Mouse (Mus musculus) hindbrain, embryonic 11.5 days (tissue): Measurements from ENCODE around the gene Kcnn3. TPM values are rescaled to one million over a fixed set of nuclear protein-coding genes. Genes with fewer than 3 reads are reported as not detected.

Experiments
- ATAC-seq: fragments of 200-750 bp; cut with Nextera tagmentation; 2 replicates; pipeline ENCODE4 v1.8.0; 2017; ENCODE audit warnings: mild to moderate bottlenecking, moderate TSS enrichment, moderate library complexity; ENCODE audit not compliant: low FRiP score
- DNase-seq: peaks from one replicate; pipeline ENCODE4 v3.0.0-alpha.2; 2015; ENCODE audit warnings: low spot score
- H3K27ac ChIP-seq: fragments of 300-500 bp; sonication (generic); 2 replicates; pipeline ENCODE4 v1.5.1; 2014; ENCODE audit warnings: mild to moderate bottlenecking, low read depth, low read length
- H3K27me3 ChIP-seq: fragments of 300-500 bp; sonication (generic); 2 replicates; pipeline ENCODE4 v1.6.1; 2014; ENCODE audit warnings: mild to moderate bottlenecking, low read length, moderate library complexity, mixed read lengths; ENCODE audit not compliant: control insufficient read depth, insufficient read depth
- H3K36me3 ChIP-seq: fragments of 300-500 bp; sonication (generic); 2 replicates; pipeline ENCODE4 v1.6.1; 2014; ENCODE audit warnings: mild to moderate bottlenecking, low read length, moderate library complexity, mixed read lengths; ENCODE audit not compliant: control insufficient read depth, insufficient read depth
- H3K4me1 ChIP-seq: fragments of 300-500 bp; sonication (generic); replicated peaks from 2 replicates; pipeline ENCODE4 v1.6.1; 2014; ENCODE audit warnings: low read length, mixed read lengths; ENCODE audit not compliant: control insufficient read depth, insufficient read depth
- H3K4me2 ChIP-seq: fragments of 300-500 bp; sonication (generic); replicated peaks from 2 replicates; pipeline ENCODE4 v1.6.1; 2014; ENCODE audit warnings: mild to moderate bottlenecking, low read depth, low read length
- H3K4me3 ChIP-seq: fragments of 300-500 bp; sonication (generic); 2 replicates; pipeline ENCODE4 v1.5.1; 2014; ENCODE audit warnings: low read depth, low read length
- H3K9ac ChIP-seq: fragments of 300-500 bp; sonication (generic); 2 replicates; pipeline ENCODE4 v1.6.1; 2014; ENCODE audit warnings: low read depth, low read length
- H3K9me3 ChIP-seq: fragments of 300-500 bp; sonication (generic); 2 replicates; pipeline ENCODE4 v1.6.1; 2016; ENCODE audit warnings: low read length; ENCODE audit not compliant: control insufficient read depth
- WGBS: fragments of 180-500 bp; shearing (Covaris S2); extraction: QIAGEN DNeasy Blood & Tissue Kit; methylation state at CpG from one replicate; pipeline ENCODE4 v1.1.7; 2014; 5-methylcytosine and 5-hydroxymethylcytosine counted together
- polyA plus RNA-seq: library from polyadenylated mRNA; unstranded; fragments of >200 nt; fragmentation: Nextera tagmentation; extraction: Ambion mirVana; gene quantifications from 2 replicates; pipeline ENCODE4 v1.2.1, GENCODE M21; 2014

The Kcnn3 gene
- polyA plus RNA-seq, 1 experiment from 2014 or later: 2.9 TPM

DNA sequence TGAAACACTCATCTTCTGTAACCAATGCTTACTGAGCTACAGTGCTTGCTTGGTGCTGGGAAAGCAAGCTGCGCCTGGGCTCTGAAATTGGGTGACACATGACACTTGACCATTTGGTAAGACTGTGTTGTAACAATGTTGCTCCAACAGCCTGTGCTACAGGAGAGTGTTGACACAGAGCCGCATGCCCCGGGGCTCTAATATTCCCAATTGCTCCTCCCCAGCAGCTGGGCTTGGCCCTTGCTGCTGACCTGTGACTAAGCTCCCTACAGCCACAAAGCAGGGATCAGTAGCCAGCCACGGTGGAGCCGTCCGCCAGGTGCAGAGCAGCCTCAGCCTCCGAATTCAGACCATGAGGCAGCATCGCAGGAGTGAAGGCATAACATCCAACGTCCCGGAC, 58.8 kb downstream of the Kcnn3 start:
- no peaks in the 10 kb centered on the region for H3K36me3 ChIP-seq
- no peak for ATAC-seq
- WGBS: 54% methylated on average over 10 of the region's 10 CpGs
- H3K27ac ChIP-seq: no peak overlapping the region
- DNase-seq: no peak
- H3K27me3 ChIP-seq: no peaks in the 10 kb centered on the region
- H3K4me1 ChIP-seq: no peaks in the 10 kb centered on the region
- no peak overlapping the region for H3K9ac ChIP-seq
- no peak overlapping the region for H3K4me3 ChIP-seq
- no peak overlapping the region for H3K4me2 ChIP-seq
- no peaks in the 10 kb centered on the region for H3K9me3 ChIP-seq

- Histone ChIP-seq H3K4me2 (no peak overlapping the region), H3K27ac (no peak overlapping the region), H3K4me3 (no peak overlapping the region), H3K36me3 (no peaks in the 10 kb centered on the region), H3K9ac (no peak overlapping the region), H3K4me1 (no peaks in the 10 kb centered on the region), H3K9me3 (no peaks in the 10 kb centered on the region), H3K27me3 (no peaks in the 10 kb centered on the region)
- no peak for ATAC-seq
- no peak for DNase-seq
- 71% methylated on average over 4 of the region's 4 CpGs for WGBS
Measured at GRCm38 (mm10) chr3:89584254-89584653, 64.3 kb downstream of the Kcnn3 start.

DNA sequence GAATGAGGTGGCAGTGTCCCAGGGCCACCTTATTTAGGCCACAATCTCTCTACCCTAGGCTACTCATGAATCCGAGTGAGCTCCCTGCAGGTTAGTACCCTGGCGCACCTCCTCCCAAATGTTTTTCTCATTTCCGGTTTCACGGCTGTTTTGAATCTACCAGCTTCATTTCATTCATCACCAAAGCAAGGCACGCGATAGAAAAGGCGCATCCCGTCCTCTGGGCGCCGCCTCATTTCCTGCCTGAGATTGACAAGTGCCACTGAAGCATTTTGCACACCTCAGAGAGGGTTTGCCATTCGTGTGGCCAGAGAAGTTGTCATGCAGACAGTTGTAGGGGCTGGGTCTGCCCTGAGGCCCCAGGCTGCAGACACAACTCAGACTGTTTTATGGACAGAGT, 68.5 kb downstream of the Kcnn3 start:
- H3K9ac ChIP-seq: no peak overlapping the region
- WGBS: 72% methylated on average over 11 of the region's 11 CpGs
- no peak for ATAC-seq

DNA sequence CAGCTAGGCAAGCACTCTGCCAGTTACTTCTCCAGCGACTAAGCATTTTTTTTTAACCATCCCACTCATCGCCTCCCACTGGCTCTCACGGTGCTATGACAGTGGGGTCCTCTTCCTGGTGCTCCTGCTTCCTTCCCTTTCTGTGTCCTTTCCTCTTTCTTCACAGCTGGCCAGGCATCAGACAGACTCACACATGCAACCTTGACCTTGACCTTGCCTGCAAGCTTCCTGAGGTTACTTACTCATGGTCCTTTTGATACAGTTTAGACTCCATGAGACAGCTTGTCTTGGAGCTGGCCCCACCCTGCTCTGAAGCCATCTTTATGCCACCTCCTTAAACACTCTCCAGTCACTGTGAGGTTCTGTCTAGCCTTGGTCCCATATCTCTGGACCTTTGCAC, 69.4 kb downstream of the Kcnn3 start:
- H3K4me3 ChIP-seq: no peak overlapping the region
- 73% methylated on average over 3 of the region's 3 CpGs for WGBS
- no peaks in the 10 kb centered on the region for H3K27me3 ChIP-seq
- ATAC-seq (no peak), DNase-seq (no peak)
- H3K27ac ChIP-seq: no peak overlapping the region
- H3K4me1 ChIP-seq: no peaks in the 10 kb centered on the region; the same call in 1 of the 2 replicates
- H3K36me3 ChIP-seq: no peaks in the 10 kb centered on the region
- H3K4me2 ChIP-seq: no peak overlapping the region
- H3K9ac ChIP-seq: no peak overlapping the region
- H3K9me3 ChIP-seq: no peaks in the 10 kb centered on the region

More for the DNA sequence above, 68.5 kb downstream of the Kcnn3 start:
- H3K4me3 ChIP-seq: no peak overlapping the region
- no peak for DNase-seq
- no peaks in the 10 kb centered on the region for H3K27me3 ChIP-seq
- H3K36me3 ChIP-seq: no peaks in the 10 kb centered on the region
- H3K4me2 ChIP-seq: no peak overlapping the region
- no peaks in the 10 kb centered on the region for H3K4me1 ChIP-seq
- H3K9me3 ChIP-seq: no peaks in the 10 kb centered on the region
- no peak overlapping the region for H3K27ac ChIP-seq

GRCm38 (mm10) chr3:89590386-89590785, 70.4 kb downstream of the Kcnn3 start:
- H3K9me3 ChIP-seq: no peaks in the 10 kb centered on the region
- no peak overlapping the region for H3K9ac ChIP-seq
- H3K4me3 ChIP-seq: no peak overlapping the region
- ATAC-seq: no peak
- H3K4me1 ChIP-seq: no peaks in the 10 kb centered on the region; the same call in 1 of the 2 replicates
- no peak overlapping the region for H3K4me2 ChIP-seq
- WGBS: 66% methylated on average over 4 of the region's 4 CpGs
- no peak overlapping the region for H3K27ac ChIP-seq
- no peaks in the 10 kb centered on the region for H3K27me3 ChIP-seq
- DNase-seq: no peak
- no peaks in the 10 kb centered on the region for H3K36me3 ChIP-seq

- H3K9ac ChIP-seq: no peak overlapping the region
- no peaks in the 10 kb centered on the region for H3K9me3 ChIP-seq
- no peaks in the 10 kb centered on the region; the same call in 1 of the 2 replicates for H3K4me1 ChIP-seq
- no peak overlapping the region for H3K4me2 ChIP-seq
- H3K4me3 ChIP-seq: no peak overlapping the region
- no peaks in the 10 kb centered on the region for H3K36me3 ChIP-seq
- 63% methylated on average over 3 of the region's 3 CpGs for WGBS
- no peak overlapping the region for H3K27ac ChIP-seq
- no peaks in the 10 kb centered on the region for H3K27me3 ChIP-seq
- ATAC-seq (no peak), DNase-seq (no peak)
Measured at GRCm38 (mm10) chr3:89591461-89591860, 71.5 kb downstream of the Kcnn3 start.

DNA sequence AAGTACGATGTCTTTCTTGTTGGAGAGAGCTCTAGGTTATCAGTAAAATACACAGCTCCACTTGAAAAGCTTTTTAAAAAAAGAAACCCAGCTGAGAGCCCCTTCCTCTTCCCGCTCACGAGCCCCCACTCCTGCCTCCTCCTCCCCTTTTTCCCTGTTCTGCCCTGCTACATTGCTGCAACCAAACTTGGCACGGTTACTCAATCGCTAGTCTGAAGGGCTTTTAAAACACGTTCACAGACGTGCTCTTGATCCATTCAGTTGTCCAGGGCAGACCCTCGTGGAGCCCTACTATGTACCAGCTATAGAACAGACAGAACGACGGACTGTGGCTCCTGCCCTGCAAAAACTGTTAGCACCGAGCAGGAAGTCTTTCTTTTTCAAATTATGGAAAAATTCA, 72.8 kb downstream of the Kcnn3 start:
- H3K27ac ChIP-seq: no peak overlapping the region
- H3K9ac ChIP-seq: no peak overlapping the region

GRCm38 (mm10) chr3:89593524-89593923, 73.6 kb downstream of the Kcnn3 start:
- Histone ChIP-seq H3K4me1 (no peaks in the 10 kb centered on the region; the same call in 1 of the 2 replicates), H3K9me3 (no peaks in the 10 kb centered on the region), H3K27ac (no peak overlapping the region), H3K27me3 (no peaks in the 10 kb centered on the region), H3K4me3 (no peak overlapping the region), H3K36me3 (no peaks in the 10 kb centered on the region), H3K4me2 (no peak overlapping the region), H3K9ac (no peak overlapping the region)
- 81% methylated on average over 10 of the region's 10 CpGs for WGBS
- DNase-seq (no peak), ATAC-seq (no peak)

More for the DNA sequence above, 72.8 kb downstream of the Kcnn3 start:
- DNase-seq: no peak
- H3K36me3 ChIP-seq: no peaks in the 10 kb centered on the region
- no peaks in the 10 kb centered on the region for H3K9me3 ChIP-seq
- H3K27me3 ChIP-seq: no peaks in the 10 kb centered on the region
- ATAC-seq: no peak
- no peak overlapping the region for H3K4me3 ChIP-seq
- H3K4me2 ChIP-seq: no peak overlapping the region
- H3K4me1 ChIP-seq: no peaks in the 10 kb centered on the region; the same call in 1 of the 2 replicates
- WGBS: 72% methylated on average over 11 of the region's 11 CpGs

DNA sequence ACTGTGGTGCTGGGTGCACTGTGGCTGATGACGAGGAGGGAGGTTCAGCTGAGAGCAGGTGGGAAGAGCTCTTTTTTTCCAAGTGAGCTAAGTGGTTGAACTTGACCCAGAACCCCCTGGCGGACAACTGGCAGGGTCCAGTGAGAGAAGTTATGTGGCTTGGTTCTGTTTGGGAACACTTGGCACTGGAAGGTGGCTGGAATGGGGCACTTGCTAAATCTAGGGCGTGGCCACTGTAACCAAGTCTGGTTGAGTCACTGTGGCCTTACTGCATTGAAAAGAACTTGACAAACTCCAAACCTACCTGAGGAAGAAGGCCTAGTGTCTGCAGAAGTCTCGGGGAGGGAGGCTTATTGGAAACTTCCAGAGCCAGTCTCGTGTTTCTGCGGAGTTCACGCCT, 78.4 kb downstream of the Kcnn3 start:
- H3K4me2 ChIP-seq: no peak overlapping the region
- 91% methylated on average over 7 of the region's 7 CpGs for WGBS
- no peak overlapping the region for H3K9ac ChIP-seq
- no peak overlapping the region for H3K27ac ChIP-seq
- H3K27me3 ChIP-seq: no peaks in the 10 kb centered on the region
- no peak for DNase-seq
- no peaks in the 10 kb centered on the region for H3K36me3 ChIP-seq
- no peak overlapping the region for H3K4me3 ChIP-seq
- ATAC-seq: no peak
- no peaks in the 10 kb centered on the region; the same call in 1 of the 2 replicates for H3K4me1 ChIP-seq
- no peaks in the 10 kb centered on the region for H3K9me3 ChIP-seq
